In the genomic region with DNA sequence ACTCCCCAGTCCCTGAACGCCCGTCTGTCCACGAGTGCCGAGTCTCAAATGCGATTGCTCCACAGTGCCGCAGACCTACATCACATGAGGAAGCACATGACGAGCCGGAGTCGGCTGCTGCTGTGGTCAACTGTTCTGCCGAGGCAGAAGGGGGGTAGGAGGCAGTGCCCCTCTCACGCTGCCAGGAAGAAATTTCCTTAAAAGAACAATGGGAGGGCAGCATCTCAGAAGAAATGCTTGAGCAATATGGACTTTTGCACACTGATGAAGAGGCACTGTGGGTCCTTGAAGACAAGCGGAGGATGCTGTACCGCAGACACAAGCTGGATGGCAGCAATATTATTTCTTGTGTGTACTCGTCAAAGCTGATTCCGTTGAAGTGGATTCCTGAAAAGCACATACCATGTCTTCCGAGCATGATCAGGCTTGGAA, we compare ENCODE assay signal across 8 mouse cellular contexts.
DNase-seq lines count a peak whose midpoint lies in the region; ATAC-seq and TF ChIP-seq lines count a peak whose summit lies in the region.

No protein-coding gene starts in this region.

- intact Hi-C loops in left cerebral cortex, postnatal 36 days (cut with DNase I): loop anchor here (2.0 to 10.0 kb wide), 4 partner anchors 297 to 1417 kb away; no protein-coding TSS in a partner anchor

- TF ChIP-seq CTCF in stomach, postnatal 0 days (IDR thresholded peaks at IDR 0.05; ENCODE audit: low read depth): peak; percentile 57

- no peak for DNase-seq in forebrain, embryonic 10.5 days (ENCODE audit: extremely low spot score, low spot score)
- no peak for DNase-seq in forebrain, embryonic 11.5 days (ENCODE audit: low spot score)
- peak; percentile 77 to 80 for DNase-seq in cerebellum, postnatal 25 days
- DNase-seq in gastrocnemius, postnatal 4 days (ENCODE audit: low spot score in 2 of 2): peak; percentile 21 to 45
- DNase-seq in left cerebral cortex, postnatal 36 days (ENCODE audit: low spot score in 2 of 2): peak; percentile 85 to 87
- peak; percentile 15 for DNase-seq in stomach, postnatal 0 days (ENCODE audit: low spot score)

- peak overlapping the region; percentile 70 for H3K27ac ChIP-seq in forebrain, embryonic 10.5 days
- H3K27ac ChIP-seq in forebrain, embryonic 11.5 days (ENCODE audit: low read depth, low read length): no peak overlapping the region
- H3K27ac ChIP-seq in intestine, embryonic 16.5 days (ENCODE audit: low read length): no peak overlapping the region
- peak overlapping the region; percentile 93 for H3K27ac ChIP-seq in midbrain, embryonic 15.5 days
- no peak overlapping the region for H3K27ac ChIP-seq in stomach, postnatal 0 days (replicated peaks)

- no peak for TF ChIP-seq EP300 in stomach, postnatal 0 days (optimal IDR thresholded peaks at IDR 0.05)

- peaks cover 70% of the 10 kb centered on the region for H3K4me1 ChIP-seq in forebrain, embryonic 10.5 days
- peaks cover 28% of the 10 kb centered on the region for H3K4me1 ChIP-seq in forebrain, embryonic 11.5 days (replicated peaks; ENCODE audit: control insufficient read depth, insufficient read depth, low read length)
- peaks cover 23% of the 10 kb centered on the region for H3K4me1 ChIP-seq in intestine, embryonic 16.5 days (ENCODE audit: control insufficient read depth, insufficient read depth, low read length)
- peaks cover 59% of the 10 kb centered on the region for H3K4me1 ChIP-seq in midbrain, embryonic 15.5 days
- no peaks in the 10 kb centered on the region for H3K4me1 ChIP-seq in stomach, postnatal 0 days (replicated peaks; ENCODE audit: control insufficient read depth, insufficient read depth)

- ATAC-seq in forebrain, embryonic 11.5 days (replicated peaks; ENCODE audit: low FRiP score): no peak
- no peak for ATAC-seq in intestine, embryonic 16.5 days
- peak; percentile 57 for ATAC-seq in midbrain, embryonic 15.5 days (replicated peaks)
- no peak for ATAC-seq in stomach, postnatal 0 days (ENCODE audit: low FRiP score, low TSS enrichment)

- H3K9ac ChIP-seq in forebrain, embryonic 11.5 days (ENCODE audit: low read length): no peak overlapping the region
- no peak overlapping the region; the same call in 1 of the 2 replicates for H3K9ac ChIP-seq in intestine, embryonic 16.5 days (ENCODE audit: low read depth, low read length)
- peak overlapping the region; percentile 45 for H3K9ac ChIP-seq in midbrain, embryonic 15.5 days
- no peak overlapping the region for H3K9ac ChIP-seq in stomach, postnatal 0 days (ENCODE audit: low read length)

- peaks cover 7% of the 10 kb centered on the region; the same call in 1 of the 2 replicates for H3K27me3 ChIP-seq in forebrain, embryonic 10.5 days (ENCODE audit: poor library complexity, severe bottlenecking)
- no peaks in the 10 kb centered on the region for H3K27me3 ChIP-seq in forebrain, embryonic 11.5 days (ENCODE audit: control insufficient read depth, insufficient read depth, low read length)
- H3K27me3 ChIP-seq in intestine, embryonic 16.5 days (replicated peaks; ENCODE audit: control insufficient read depth, insufficient read depth, low read length): no peaks in the 10 kb centered on the region
- H3K27me3 ChIP-seq in midbrain, embryonic 15.5 days (replicated peaks): no peaks in the 10 kb centered on the region
- H3K27me3 ChIP-seq in stomach, postnatal 0 days (ENCODE audit: control insufficient read depth, insufficient read depth, low read length): no peaks in the 10 kb centered on the region

- no peaks in the 10 kb centered on the region for H3K9me3 ChIP-seq in forebrain, embryonic 10.5 days
- H3K9me3 ChIP-seq in forebrain, embryonic 11.5 days (ENCODE audit: control insufficient read depth, low read length): no peaks in the 10 kb centered on the region
- H3K9me3 ChIP-seq in intestine, embryonic 16.5 days (ENCODE audit: control insufficient read depth, low read length): no peaks in the 10 kb centered on the region
- H3K9me3 ChIP-seq in midbrain, embryonic 15.5 days: no peaks in the 10 kb centered on the region
- no peaks in the 10 kb centered on the region for H3K9me3 ChIP-seq in stomach, postnatal 0 days (ENCODE audit: control insufficient read depth, low read length)

- H3K4me3 ChIP-seq in forebrain, embryonic 10.5 days: no peak overlapping the region
- no peak overlapping the region for H3K4me3 ChIP-seq in forebrain, embryonic 11.5 days (ENCODE audit: low read depth, low read length)
- H3K4me3 ChIP-seq in intestine, embryonic 16.5 days (ENCODE audit: low read length): peak overlapping the region; percentile 9; the same call in 1 of the 2 replicates
- peak overlapping the region; percentile 39 for H3K4me3 ChIP-seq in midbrain, embryonic 15.5 days
- no peak overlapping the region for H3K4me3 ChIP-seq in stomach, postnatal 0 days (ENCODE audit: low read depth, low read length)

- H3K4me2 ChIP-seq in forebrain, embryonic 11.5 days (ENCODE audit: low read depth, low read length, severe bottlenecking): no peak overlapping the region
- H3K4me2 ChIP-seq in intestine, embryonic 16.5 days (ENCODE audit: low read depth, low read length): 0 out of 2 replicates have a peak overlapping the region, but pooled peaks have one; percentile 0
- H3K4me2 ChIP-seq in midbrain, embryonic 15.5 days: peak overlapping the region; percentile 52
- peak overlapping the region; percentile 31; the same call in 1 of the 2 replicates for H3K4me2 ChIP-seq in stomach, postnatal 0 days (replicated peaks; ENCODE audit: low read depth)

- 82% methylated on average over 16 of the region's 16 CpGs for WGBS in forebrain, embryonic 10.5 days
- 74% methylated on average over 16 of the region's 16 CpGs for WGBS in forebrain, embryonic 11.5 days
- WGBS in intestine, embryonic 16.5 days: 59% methylated on average over 16 of the region's 16 CpGs
- WGBS in midbrain, embryonic 15.5 days: 20% methylated on average over 16 of the region's 16 CpGs
- WGBS in stomach, postnatal 0 days: 57% methylated on average over 16 of the region's 16 CpGs

- no peaks in the 10 kb centered on the region for H3K36me3 ChIP-seq in forebrain, embryonic 10.5 days (replicated peaks)
- H3K36me3 ChIP-seq in forebrain, embryonic 11.5 days (ENCODE audit: control insufficient read depth, insufficient read depth, low read length): no peaks in the 10 kb centered on the region
- H3K36me3 ChIP-seq in intestine, embryonic 16.5 days (ENCODE audit: control insufficient read depth, insufficient read depth, low read length): no peaks in the 10 kb centered on the region
- H3K36me3 ChIP-seq in midbrain, embryonic 15.5 days (replicated peaks): no peaks in the 10 kb centered on the region
- H3K36me3 ChIP-seq in stomach, postnatal 0 days (ENCODE audit: control insufficient read depth, insufficient read depth, low read length): no peaks in the 10 kb centered on the region

Comparison
In these comparisons a context has a peak if more than half of its experiments do, and no peak if none do; other contexts are left out.
1. H3K27ac ChIP-seq: peak in forebrain, embryonic 10.5 days (single experiment) and midbrain, embryonic 15.5 days (single experiment); none in forebrain, embryonic 11.5 days (single experiment), intestine, embryonic 16.5 days (single experiment) and stomach, postnatal 0 days (single experiment).
2. DNase-seq: peak in cerebellum, postnatal 25 days (2 of 2), gastrocnemius, postnatal 4 days (2 of 2), left cerebral cortex, postnatal 36 days (2 of 2) and stomach, postnatal 0 days (single experiment); none in forebrain, embryonic 10.5 days (single experiment) and forebrain, embryonic 11.5 days (single experiment).
3. H3K4me3 ChIP-seq: peak in intestine, embryonic 16.5 days (single experiment) and midbrain, embryonic 15.5 days (single experiment); none in forebrain, embryonic 10.5 days (single experiment), forebrain, embryonic 11.5 days (single experiment) and stomach, postnatal 0 days (single experiment).